Mouse (Mus musculus): ENCODE measurements around the gene Dpf1.

The Dpf1 gene

DNA sequence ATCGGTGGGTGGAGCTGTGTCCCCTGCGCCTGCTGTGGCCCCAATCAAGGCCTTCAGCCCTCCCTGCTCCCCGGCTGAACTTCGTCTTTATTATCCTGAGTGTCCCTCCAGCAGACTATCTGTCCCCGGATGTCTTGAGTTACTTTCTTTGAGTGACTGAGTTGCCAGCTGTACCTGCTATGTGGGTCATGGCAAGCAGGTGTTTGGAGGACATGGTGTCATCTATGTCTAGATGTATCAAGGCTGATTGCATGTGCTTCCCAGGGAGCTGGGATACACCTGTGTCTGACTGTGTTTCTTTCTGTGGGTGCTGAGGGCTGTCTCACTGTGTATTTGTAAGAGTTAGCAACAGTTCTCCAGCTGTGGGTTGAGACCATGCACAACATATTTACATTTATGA, 6.0 kb downstream of the Dpf1 start:
- DNase-seq (ENCODE audit: low read depth, low spot score): peak; percentile 48

DNA sequence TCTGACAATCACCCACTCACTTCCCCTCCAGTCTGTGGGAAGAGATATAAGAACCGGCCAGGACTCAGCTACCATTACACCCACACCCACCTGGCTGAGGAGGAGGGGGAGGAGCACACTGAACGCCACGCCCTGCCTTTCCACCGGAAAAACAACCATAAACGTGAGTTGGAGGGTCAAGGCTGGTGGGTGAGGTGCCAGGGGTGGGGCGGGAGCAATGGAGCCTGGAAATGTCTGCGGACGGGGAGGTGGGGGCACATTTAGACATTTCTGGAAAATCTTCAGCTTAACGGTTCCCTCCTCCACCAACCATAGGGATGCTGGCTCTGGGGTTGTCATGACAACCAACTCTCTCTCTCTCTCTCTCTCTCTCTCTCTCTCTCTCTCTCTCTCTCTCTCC, 9.3 kb downstream of the Dpf1 start:
- no peak for DNase-seq (ENCODE audit: low read depth, low spot score)

DNA sequence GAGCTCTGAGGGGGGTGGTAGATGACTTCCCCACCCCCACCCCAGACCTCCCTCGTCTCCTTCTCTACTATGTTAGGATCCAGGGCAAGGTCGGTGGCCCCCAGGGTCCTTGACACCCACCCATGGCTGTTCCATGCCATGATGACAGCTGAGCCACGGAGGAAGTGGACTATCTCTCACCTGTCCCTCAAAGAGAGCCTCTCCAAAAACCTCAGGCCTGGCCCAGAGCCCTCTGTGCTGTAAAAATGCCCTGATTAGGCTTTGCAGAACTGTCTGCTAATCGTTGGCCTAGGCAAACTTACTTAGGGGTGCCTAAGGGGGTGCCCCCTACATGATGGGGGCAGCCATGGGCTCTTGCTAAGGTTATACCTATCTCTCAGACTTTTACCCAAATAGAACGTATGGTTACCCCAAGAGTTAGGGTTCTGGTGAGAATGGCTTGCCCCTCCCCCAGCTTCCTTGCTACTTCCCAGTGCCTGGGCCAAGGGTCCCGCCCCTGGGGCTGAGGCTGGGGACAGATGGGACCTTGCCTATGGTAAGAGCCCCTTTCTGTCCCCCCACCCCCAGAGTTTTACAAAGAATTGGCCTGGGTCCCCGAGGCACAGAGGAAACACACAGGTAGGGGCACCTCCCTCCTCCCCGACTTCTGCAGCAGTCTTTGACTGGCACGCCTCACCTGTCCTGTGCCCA, 10.0 kb downstream of the Dpf1 start:
- DNase-seq (ENCODE audit: low read depth, low spot score): no peak

DNA sequence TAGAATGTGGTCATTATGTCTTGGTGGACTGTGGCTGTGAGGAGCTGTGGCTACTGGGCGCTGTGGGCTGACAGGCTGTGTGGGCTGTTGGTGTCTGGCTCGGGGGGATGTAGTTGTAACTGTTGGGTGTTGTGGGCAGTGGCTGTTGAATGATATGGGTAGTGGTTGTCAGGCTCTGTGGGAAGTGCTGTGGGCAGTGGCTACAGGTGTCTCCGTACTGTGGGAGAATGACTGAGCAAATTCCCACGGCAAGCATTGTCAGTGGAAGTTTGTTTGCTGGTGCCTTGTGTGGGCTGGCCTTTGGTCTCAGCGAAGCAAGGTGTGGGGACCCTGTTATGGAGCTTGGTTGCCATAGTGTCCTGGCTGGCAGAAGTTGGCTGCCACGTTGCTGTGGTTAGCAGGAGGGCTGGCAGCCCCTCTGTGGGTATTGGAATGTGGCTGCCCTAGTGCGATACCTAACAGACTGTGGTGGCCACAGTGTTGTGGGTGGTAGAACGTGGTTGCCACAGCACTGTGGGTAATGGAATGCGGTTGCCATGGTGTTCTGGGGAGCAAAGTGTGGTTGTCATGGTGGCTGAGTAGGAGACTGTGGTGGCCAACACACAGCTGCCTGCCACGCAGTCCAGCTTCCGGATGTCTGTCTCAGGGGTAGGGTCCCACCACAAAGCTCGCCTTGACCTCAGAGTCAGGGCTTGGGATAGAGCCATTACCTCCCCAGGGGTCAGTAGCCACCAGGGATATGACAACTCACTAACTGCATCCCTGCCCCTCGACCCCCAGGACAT, 11.3 kb downstream of the Dpf1 start:
- DNase-seq (ENCODE audit: low read depth, low spot score): no peak

DNA sequence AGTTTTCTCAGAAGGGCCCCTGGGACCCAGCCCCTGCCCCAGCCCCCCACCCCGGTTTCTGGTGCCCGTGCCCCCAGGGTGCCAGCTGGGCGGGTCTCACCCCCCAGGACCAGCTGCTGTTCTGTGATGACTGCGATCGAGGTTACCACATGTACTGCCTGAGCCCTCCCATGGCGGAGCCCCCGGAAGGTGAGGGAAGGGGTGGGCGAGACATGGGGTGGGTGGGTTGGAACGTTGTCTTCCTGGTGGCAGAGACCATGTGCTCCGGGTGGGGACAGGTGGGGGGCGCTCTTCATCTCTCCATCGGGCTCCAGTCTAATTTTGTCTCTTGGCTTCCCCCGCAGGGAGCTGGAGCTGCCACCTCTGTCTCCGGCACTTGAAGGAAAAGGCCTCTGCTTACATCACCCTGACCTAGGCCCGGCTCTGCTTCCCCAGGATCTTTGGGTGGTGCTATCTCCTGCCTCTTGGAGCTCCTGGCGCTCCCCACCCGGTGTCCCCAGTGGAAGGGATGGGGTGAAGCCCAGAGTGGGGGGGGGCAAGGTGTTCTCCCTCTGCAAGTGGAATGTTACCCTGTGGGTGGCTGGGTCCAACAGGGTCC, 12.5 kb downstream of the Dpf1 start:
- DNase-seq (ENCODE audit: low read depth, low spot score): no peak

DNA sequence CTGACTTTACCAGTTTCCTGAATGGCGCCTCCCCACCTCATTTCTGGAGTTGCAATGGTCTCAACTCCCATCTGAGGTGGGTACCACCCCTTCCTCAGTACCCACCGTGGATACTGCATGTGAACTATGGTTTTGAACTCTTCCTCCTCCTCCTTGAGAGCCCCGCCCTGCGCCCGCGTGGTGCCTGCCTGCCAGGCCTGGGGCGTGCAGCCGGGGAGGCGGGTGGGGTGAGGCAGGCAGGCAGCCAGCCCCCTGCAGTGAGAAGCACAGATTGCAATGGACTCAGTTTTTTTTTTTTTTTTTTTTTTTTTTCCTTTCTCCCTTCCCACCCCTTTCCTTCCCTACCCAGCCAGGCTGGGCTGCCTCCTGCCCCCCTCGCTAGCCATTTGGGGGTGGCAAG, 13.2 kb downstream of the Dpf1 start:
- no peak for DNase-seq (ENCODE audit: low read depth, low spot score)

DNA sequence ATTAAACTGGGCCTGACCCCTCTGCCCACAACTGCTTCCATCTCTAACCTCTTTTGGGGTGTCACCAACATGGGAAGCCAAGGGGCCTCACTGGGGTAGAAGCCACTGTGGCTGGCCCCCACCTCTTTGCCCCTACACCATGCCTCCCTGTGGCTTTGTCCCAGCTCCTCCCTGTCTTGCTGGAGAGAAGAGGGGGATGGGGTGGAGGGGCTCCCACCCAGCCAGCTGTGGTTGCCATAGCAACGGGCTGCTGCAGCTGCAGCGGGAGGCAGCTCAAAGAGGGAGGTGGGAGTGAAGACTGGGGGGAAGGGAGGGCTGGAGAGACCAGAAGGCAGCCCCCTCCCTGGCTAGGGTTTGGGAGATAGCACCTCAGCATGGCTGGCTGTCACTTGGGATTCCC, 13.8 kb downstream of the Dpf1 start:
- no peak for DNase-seq (ENCODE audit: low read depth, low spot score)

DNA sequence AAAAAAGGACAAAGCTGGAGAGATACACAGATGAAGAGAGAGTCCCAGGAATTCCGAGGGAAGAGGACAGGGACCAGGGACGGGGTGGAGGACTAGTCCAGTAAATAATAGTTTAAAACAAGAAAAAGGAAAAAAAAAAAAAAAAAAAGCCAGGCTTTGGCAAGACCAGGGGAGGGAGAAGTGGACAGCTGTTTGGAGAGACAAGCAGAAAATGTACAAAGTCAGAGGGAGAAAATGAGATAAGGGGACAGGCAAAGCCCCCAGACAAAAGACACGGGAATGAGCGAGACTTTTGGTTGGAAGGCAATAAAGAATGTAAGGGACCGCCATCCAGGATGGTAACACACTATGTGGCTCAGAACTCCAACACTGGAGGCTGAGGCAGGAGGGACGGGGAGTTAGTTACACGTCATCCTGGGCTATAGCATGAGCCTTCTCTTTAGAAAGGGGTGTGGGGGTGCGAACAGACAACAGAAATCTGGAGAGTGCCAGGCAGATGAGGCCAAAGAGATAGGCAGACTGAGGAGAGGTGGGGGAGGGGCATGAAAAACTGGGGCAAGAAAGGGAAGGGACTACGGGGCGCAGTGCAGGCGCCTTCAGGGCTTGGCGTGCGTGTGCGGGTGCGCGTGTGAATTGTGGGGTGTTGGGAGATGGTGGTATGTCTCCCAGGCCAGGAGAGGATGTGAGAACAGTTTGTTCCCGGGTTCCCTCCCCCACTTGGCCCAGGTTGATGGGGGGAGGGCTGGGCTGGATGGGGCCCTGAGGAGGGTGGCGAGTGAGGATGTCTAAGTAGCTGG, 14.6 kb downstream of the Dpf1 start:
- no peak for DNase-seq (ENCODE audit: low read depth, low spot score)

DNA sequence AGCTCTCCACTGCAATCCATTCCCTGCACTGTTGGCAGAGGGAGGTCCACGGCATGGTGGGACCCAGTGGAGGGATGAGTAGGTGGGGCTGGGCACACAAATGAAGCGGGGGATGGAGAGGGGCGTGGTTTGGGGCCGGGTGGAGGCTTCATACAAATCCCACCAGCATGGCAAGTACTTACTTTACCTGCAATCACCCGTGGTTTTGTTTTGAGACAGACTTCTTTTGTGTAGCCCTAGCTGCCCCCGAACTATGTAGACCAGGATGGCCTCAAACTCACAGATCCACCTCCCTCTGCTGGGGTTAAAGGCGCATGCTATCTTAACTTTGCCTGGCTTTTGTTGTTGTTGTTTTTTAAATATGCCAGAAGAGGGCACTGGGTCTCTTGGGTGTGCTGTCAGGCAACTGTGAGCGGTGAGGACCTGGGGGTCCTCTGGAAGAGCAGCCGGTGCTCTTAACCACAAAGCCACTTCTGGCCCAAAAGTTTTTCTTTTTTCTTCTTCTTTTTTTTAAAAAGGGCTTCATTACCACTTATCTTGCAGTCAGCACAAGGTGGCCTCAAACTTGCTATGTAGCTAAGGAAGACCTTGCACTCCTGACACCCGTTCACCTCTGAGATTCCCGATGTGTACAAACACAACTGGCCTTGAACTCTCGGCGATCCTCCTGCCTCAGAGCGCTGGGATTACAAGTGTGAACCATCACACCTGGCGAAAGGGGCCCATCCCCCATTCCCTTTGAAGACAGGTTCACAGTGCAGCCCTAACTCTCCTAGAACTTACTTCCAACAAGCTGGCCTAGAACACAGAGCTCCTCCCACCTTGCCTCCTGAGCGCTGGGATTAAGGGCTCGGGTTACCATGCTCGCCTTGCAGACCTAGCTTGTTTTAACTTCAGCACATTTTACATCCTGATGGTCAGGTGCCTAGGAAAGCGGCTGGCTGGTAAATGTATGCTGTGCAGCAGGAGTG, 15.9 kb downstream of the Dpf1 start:
- DNase-seq (ENCODE audit: low read depth, low spot score): no peak

DNA sequence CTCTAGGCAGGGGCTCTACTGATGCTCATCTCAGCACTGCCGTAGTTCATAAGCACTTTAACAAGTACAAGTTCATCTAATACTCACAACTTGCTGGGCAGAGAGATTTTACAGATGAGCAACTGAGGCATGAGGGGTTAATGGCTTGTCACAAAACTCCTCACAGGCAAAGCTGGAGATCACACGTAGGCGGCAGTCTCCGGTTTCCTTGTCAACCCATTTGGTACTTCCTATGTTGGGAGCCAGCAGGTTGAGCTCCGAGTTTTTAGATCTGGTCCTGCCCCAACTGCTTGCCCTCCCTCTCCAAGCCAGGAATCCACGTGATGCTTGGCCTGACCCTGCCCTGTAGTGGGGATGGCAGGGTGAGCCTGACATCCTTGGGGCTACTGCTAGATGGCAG, 23.3 kb downstream of the Dpf1 start:
- no peak for DNase-seq (ENCODE audit: low read depth, low spot score)

DNA sequence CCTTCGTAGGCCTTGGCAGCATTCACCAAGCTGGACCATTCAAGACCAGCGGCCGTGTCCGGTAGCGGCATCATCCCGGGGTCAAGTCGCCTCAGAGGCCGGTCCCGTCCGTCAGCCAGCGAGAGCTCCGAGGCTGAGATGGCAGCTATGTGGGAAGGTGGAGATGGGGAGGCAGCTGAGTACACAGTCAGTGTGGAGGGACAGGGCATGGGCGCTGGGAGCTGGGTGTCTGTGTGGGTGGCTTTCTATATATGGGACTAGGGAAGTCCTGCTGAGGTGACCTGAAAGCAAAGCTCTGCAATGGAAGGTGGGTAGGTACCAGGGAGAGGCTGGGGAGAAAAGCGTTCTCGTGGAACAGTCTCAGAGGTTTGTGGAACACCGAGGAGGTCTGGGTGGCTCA, 25.2 kb downstream of the Dpf1 start:
- no peak for DNase-seq (ENCODE audit: low read depth, low spot score)

DNA sequence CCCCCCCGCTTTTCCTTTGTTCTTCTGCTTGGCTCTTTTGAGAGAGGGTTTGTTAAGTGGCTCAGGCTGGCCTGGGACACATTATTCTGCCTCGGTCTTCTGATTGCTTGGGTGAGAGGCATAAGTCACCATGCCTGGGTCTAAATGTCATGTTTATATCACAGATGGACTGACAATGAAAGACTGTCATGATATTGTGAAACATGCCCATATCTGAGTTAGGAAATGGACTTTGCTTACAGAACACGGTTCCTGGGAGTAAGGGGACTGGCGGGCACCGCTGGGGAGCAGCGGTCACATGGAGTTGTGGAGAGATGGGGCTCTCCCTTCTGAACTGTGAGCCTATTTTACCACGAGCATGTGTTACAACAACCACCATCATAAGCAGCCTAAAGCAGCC, 30.4 kb downstream of the Dpf1 start:
- no peak for DNase-seq (ENCODE audit: low read depth, low spot score)

DNA sequence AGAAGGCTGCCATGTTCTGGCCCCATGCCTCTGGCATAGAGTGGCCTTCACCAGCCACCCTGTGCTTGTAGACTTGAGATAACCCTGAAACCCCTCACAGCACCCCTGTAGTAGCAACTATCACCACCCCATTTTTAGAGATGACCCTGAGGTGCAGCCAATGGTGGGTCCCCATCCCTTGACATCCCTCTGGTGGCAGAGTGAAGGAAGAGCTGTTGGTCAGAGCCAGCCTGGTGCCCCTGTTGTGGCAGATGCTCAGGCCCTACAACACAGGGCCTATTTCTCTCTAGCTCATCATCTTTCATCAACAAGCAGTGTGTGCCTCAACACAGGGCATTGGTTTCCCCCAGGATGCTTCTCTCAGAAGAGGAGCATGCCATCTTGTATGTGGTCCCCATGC, 31.5 kb downstream of the Dpf1 start:
- no peak for DNase-seq (ENCODE audit: low read depth, low spot score)

DNA sequence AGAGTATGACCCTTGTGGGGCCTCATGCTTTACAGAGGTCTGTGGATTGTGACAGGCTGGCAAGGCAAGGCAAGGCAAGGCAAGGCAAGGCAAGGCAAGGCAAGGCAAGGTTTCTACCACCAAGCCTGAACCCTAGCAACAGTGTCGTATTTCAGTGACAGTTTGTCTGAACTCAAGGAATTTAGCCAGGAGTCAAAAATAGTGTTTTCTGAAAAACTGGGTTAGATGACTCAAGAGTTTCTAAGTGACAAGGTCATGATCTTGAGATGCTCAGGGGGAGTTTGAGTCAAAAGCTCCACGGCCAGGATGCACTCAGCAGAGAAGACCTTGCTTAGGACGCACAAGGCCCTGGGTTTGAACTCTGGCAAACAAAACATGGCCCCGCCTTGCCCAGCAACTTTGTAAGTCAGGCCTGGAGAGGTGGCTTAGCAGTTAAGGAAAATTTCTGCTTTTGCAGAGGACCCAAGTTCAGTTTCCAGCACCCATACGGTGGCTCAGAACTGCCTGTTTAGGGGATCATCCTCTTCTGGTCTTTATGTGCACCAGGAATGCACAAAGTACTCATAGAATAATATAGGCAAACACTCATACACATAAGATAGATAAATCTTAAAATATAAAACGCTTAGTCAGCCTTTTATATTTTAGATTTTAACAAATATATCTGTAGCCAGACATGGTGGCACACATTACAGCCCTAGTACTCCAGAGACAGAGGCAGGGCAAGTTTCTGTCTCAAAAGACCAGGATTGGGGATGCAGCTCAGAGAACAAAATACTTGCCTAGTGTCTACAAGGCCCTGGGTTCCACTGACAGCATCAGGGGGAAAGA, 32.3 kb downstream of the Dpf1 start:
- DNase-seq (ENCODE audit: low read depth, low spot score): no peak

DNA sequence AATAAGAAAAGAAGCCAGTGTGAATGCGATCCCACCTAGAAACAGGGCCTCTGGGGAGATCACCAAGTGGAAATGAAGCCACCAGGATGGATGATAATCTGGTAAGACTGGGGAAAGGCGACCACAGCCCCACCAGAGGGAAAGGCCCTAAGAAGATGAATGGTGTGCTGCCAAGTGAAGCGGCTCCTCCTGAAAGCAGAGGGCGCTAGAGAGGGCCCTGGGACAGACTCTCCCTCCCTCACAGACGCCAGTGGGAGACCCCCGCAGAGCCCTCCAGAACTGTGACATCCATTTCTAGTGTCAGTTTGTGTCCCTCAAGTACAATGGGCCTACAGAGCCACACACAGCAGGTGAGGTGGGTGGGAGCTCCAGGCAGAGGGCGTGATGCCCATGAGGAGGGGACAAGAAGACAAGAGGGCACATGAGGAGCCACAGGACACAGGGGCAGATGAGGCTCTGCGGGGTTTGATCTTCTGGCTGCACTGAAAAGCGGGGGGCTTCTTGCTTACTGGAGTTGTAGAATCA, 33.1 kb downstream of the Dpf1 start:
- DNase-seq (ENCODE audit: low read depth, low spot score): no peak

DNA sequence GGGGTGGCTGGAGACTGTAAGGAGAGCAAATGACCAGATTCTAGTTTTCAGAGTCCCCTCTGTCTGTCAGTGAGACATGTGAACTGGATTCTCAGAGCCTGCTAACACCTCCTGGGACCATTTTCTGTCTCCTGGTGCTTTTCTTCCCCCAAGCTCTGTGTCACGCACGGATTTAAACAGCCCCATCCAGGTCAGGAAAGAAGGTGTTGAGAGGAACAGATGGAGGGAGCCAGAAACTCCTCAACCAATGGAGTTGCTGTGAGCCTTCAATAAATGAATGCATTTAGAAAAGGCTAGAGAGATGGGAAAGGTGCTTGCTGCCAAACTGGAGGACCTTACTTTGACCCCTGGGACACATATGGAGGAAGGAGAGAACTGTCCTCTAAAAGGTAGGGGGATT, 34.0 kb downstream of the Dpf1 start:
- no peak for DNase-seq (ENCODE audit: low read depth, low spot score)

DNA sequence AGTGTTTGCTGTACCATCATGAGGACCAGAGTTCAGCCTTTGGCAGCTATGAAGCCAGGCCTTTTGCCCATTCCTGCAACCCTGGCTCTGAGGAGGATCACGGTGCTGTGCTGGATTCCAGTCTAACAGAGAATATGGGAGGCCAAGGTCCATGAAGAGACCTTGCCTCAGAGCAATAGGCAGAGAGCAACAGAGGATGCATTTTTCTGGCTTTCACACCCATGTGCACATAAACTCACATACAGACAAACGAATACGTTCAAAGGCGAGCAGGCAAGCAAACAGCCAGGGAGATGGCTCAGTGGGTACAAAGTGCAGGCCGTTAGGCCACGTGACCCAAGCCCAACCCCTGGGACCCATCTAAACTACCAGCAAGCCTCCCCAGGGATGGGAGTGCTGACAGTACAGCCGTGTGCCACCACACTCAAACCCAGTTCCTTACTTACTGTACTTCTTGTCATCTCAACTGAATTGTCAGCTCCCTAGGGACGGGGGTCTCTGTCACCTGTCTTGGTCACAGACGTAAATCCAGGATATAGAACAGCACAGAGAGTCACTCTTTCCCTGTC, 34.7 kb downstream of the Dpf1 start:
- DNase-seq (ENCODE audit: low read depth, low spot score): no peak

DNA sequence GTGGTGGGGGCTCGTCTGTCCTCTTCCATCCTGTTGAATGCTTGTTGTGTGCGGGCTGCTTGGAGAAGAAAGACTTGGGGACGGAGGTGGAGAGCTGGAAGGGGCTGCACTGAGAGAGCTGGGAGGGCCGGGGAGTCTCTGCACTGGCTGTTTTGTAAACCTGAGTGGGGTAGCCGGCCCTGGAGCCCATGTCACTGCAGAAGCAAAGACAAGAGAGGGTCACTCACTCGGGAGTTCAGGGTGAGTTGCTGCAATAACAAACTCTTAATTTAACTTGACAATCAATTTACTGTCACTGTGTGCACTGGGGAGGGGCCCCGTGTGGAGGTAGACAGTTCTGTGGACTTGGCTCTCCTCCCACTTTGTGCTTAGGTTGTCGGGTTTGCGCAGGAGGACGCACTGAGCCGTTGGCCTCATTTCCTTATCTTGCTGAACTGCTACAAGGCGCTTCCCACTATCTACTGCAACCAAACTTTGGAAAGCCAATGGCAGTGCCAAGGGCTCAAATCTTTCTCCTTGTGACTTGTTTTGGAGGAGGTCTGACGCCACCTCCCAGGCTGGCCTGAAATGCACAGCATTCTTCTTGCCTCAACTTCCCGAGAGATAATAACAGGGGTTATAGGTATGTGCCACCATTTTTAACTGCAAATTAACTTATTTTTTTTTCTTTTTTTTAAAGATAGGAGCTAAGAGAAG, 35.4 kb downstream of the Dpf1 start:
- no peak for DNase-seq (ENCODE audit: low read depth, low spot score)

DNA sequence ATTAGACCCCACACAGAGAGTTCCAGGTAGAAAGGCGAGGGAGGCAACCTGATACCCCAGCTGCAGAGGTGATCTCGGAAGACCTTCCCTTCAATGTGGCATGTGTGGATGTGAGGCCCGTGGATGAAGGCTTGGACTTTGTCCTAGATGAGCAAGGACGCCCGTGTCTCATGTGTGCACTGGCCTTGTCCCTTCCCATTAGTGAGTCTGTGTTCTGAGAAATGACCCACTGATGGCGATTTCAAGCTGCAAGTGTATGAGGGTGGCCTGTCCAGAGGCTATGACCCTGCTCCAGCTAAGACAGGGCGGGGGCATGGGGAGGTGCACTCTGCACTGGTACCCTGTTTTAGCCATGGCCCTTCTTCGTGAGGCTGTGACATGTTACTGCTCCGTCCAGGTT, 36.5 kb downstream of the Dpf1 start:
- DNase-seq (ENCODE audit: low read depth, low spot score): no peak

Measured in skeletal muscle tissue, adult 2 months (tissue).